In genomic region chr2:122380768-122381311, GRCm38 (mm10) we compare ENCODE assay signal across 8 mouse cellular contexts. TPM values are rescaled to one million over a fixed set of nuclear protein-coding genes. Genes with fewer than 3 reads are reported as not detected.
A peak's percentile ranks its signal among the peaks of the same experiment; 100 is the strongest.
DNase-seq lines count a peak whose midpoint lies in the region; ATAC-seq and TF ChIP-seq lines count a peak whose summit lies in the region.

No protein-coding gene starts in this region.

- WGBS in heart, adult 2 months: 4% methylated on average over 11 of the region's 11 CpGs
- WGBS in liver, embryonic 15.5 days (ENCODE audit: insufficient replicate concordance): 8% methylated on average over 11 of the region's 11 CpGs
- WGBS in neural tube, embryonic 11.5 days: 12% methylated on average over 11 of the region's 11 CpGs

- peak overlapping the region; percentile 44 for H3K9ac ChIP-seq in heart, adult 2 months (ENCODE audit: low read depth, low read length)
- no peak overlapping the region; the same call in 1 of the 2 replicates for H3K9ac ChIP-seq in liver, embryonic 15.5 days
- H3K9ac ChIP-seq in neural tube, embryonic 11.5 days (ENCODE audit: low read length): peak overlapping the region; percentile 33; the same call in 1 of the 2 replicates

- ATAC-seq in liver, embryonic 15.5 days (ENCODE audit: insufficient read depth): no peak
- no peak for ATAC-seq in neural tube, embryonic 11.5 days (ENCODE audit: insufficient read depth, low FRiP score, low TSS enrichment)

- H3K27ac ChIP-seq in cortical plate, adult 2 months (ENCODE audit: insufficient read depth, low read length): no peak overlapping the region
- H3K27ac ChIP-seq in heart, adult 2 months: peak overlapping the region; percentile 94
- no peak overlapping the region for H3K27ac ChIP-seq in liver, embryonic 15.5 days (replicated peaks)
- no peak overlapping the region for H3K27ac ChIP-seq in neural tube, embryonic 11.5 days (ENCODE audit: low read depth, low read length)

- H3K4me2 ChIP-seq in liver, embryonic 15.5 days: peak overlapping the region; percentile 60
- peak overlapping the region; percentile 28; the same call in 1 of the 2 replicates for H3K4me2 ChIP-seq in neural tube, embryonic 11.5 days (ENCODE audit: low read depth)

- H3K27me3 ChIP-seq in heart, adult 2 months (ENCODE audit: control insufficient read depth, insufficient read depth, low read length): no peaks in the 10 kb centered on the region
- H3K27me3 ChIP-seq in liver, embryonic 15.5 days: no peaks in the 10 kb centered on the region
- H3K27me3 ChIP-seq in neural tube, embryonic 11.5 days (ENCODE audit: control insufficient read depth, insufficient read depth, low read length): no peaks in the 10 kb centered on the region

- H3K79me2 ChIP-seq in heart, adult 2 months (replicated peaks; ENCODE audit: control insufficient read depth, insufficient read depth, low read length): no peaks in the 10 kb centered on the region

- peak overlapping the region; percentile 40 for H3K4me3 ChIP-seq in cortical plate, adult 2 months (ENCODE audit: insufficient read depth, low read length)
- H3K4me3 ChIP-seq in heart, adult 2 months: peak overlapping the region; percentile 32; the same call in 1 of the 2 replicates
- peak overlapping the region; percentile 36 for H3K4me3 ChIP-seq in liver, embryonic 15.5 days (replicated peaks)
- 0 out of 2 replicates have a peak overlapping the region, but pooled peaks have one; percentile 15 for H3K4me3 ChIP-seq in neural tube, embryonic 11.5 days (ENCODE audit: low read depth, low read length)

- peak; percentile 84 for DNase-seq in 3T3-L1 (ENCODE audit: low read depth, low spot score)
- DNase-seq in Muller cell, postnatal 12 days (ENCODE audit: inconsistent ontology term): peak; percentile 73
- peak; percentile 64 to 69 for DNase-seq in heart, adult 2 months
- DNase-seq in kidney, adult 18-20 months: peak; percentile 64
- peak; percentile 49 for DNase-seq in neural tube, embryonic 11.5 days (ENCODE audit: low spot score)
- no peak for DNase-seq in ovary, postnatal 10 days (ENCODE audit: low spot score)

- no peak for TF ChIP-seq POLR2A in cortical plate, adult 2 months (IDR thresholded peaks at IDR 0.05; ENCODE audit: extremely low read depth, insufficient read depth, low read length)
- TF ChIP-seq POLR2A in heart, adult 2 months (IDR thresholded peaks at IDR 0.05; ENCODE audit: insufficient read depth, low read depth, low read length): no peak

- H3K9me3 ChIP-seq in liver, embryonic 15.5 days (replicated peaks): no peaks in the 10 kb centered on the region
- no peaks in the 10 kb centered on the region for H3K9me3 ChIP-seq in neural tube, embryonic 11.5 days (ENCODE audit: control insufficient read depth, low read length)

- peaks cover 3% of the 10 kb centered on the region; the same call in 1 of the 2 replicates for H3K4me1 ChIP-seq in cortical plate, adult 2 months (ENCODE audit: control insufficient read depth, insufficient read depth, low read length)
- H3K4me1 ChIP-seq in heart, adult 2 months (ENCODE audit: control insufficient read depth, insufficient read depth, low read length): peaks cover 7% of the 10 kb centered on the region
- peaks cover 24% of the 10 kb centered on the region for H3K4me1 ChIP-seq in liver, embryonic 15.5 days (replicated peaks)
- H3K4me1 ChIP-seq in neural tube, embryonic 11.5 days (ENCODE audit: control insufficient read depth, insufficient read depth, low read length): no peaks in the 10 kb centered on the region; the same call in 1 of the 2 replicates

- TF ChIP-seq CTCF in cortical plate, adult 2 months (IDR thresholded peaks at IDR 0.05; ENCODE audit: extremely low read depth, insufficient read depth, low read length): peak; percentile 76
- peak; percentile 97 for TF ChIP-seq CTCF in heart, adult 2 months (IDR thresholded peaks at IDR 0.05)

- no peaks in the 10 kb centered on the region for H3K36me3 ChIP-seq in heart, adult 2 months (ENCODE audit: control insufficient read depth, insufficient read depth, low read length)
- no peaks in the 10 kb centered on the region for H3K36me3 ChIP-seq in liver, embryonic 15.5 days (replicated peaks)
- no peaks in the 10 kb centered on the region for H3K36me3 ChIP-seq in neural tube, embryonic 11.5 days (ENCODE audit: control insufficient read depth, insufficient read depth, low read length)

- no peak for TF ChIP-seq EP300 in heart, adult 2 months (IDR thresholded peaks at IDR 0.05; ENCODE audit: insufficient read depth, low read depth, low read length)

- intact Hi-C loops in heart, adult 2 months (cut with DNase I): loop anchor here (1.0 to 10.0 kb wide), 5 partner anchors 46 to 244 kb away; partner anchors contain the start of gene Slc28a2

RNA-seq across cellular contexts. Expression of gene Shf, which starts 11.9 kb away (rescaled TPM):
- polyA plus RNA-seq in cortical plate, adult 2 months (2012; rRNA removed): 70.6 and 72.5 TPM in 2 replicates
- total RNA-seq in heart, adult 2 months (2021): 1 to 10 TPM; 3.5 to 5.3 TPM
- polyA plus RNA-seq in heart, adult 2 months (2012; rRNA removed): 3.5 and 5.6 TPM in 2 replicates
- polyA plus RNA-seq in liver, embryonic 15.5 days (2015; fragmentation: Nextera tagmentation; extraction: Ambion mirVana): 1.1 and 1.2 TPM in 2 replicates
- polyA plus RNA-seq in neural tube, embryonic 11.5 days (2014; fragmentation: Nextera tagmentation; extraction: Ambion mirVana): 12.9 and 13.8 TPM in 2 replicates

RNA-seq across cellular contexts. Expression of gene Slc28a2, which starts 45.4 kb away (rescaled TPM):
- polyA plus RNA-seq in cortical plate, adult 2 months (2012; rRNA removed): 0.15 and 0.19 TPM in 2 replicates
- total RNA-seq in heart, adult 2 months (2021): 10 to 100 TPM; 20.4 to 20.7 TPM
- polyA plus RNA-seq in heart, adult 2 months (2012; rRNA removed): 17.6 and 37.8 TPM in 2 replicates
- 1.6 and 1.8 TPM in 2 replicates for polyA plus RNA-seq in liver, embryonic 15.5 days (2015; fragmentation: Nextera tagmentation; extraction: Ambion mirVana)
- polyA plus RNA-seq in neural tube, embryonic 11.5 days (2014; fragmentation: Nextera tagmentation; extraction: Ambion mirVana): 0.13 TPM in 1 of 2 replicates, not detected in the other
